Mouse (Mus musculus): Measurements from ENCODE around the gene Gjb4. TPM values are rescaled to one million over a fixed set of nuclear protein-coding genes. Genes with fewer than 3 reads are reported as not detected.

The Gjb4 gene
- polyA plus RNA-seq, 1 experiment from 2014 or later = 0.39 TPM

- Histone ChIP-seq H3K9me3 (ENCODE audit: control insufficient read depth, low read length) (no peaks in the 10 kb centered on the region), H3K36me3 (ENCODE audit: control insufficient read depth, insufficient read depth, low read length) (no peaks in the 10 kb centered on the region), H3K9ac (ENCODE audit: low read depth, low read length) (no peak overlapping the region), H3K4me1 (replicated peaks; ENCODE audit: control insufficient read depth, insufficient read depth, low read length) (peaks cover 7% of the 10 kb centered on the region; the same call in 1 of the 2 replicates), H3K27ac (ENCODE audit: low read depth, low read length) (no peak overlapping the region), H3K4me3 (ENCODE audit: low read depth, low read length) (no peak overlapping the region), H3K27me3 (ENCODE audit: control insufficient read depth, insufficient read depth, low read length) (peaks cover 18% of the 10 kb centered on the region), H3K4me2 (replicated peaks; ENCODE audit: low read depth, low read length) (no peak overlapping the region)
- DNase-seq (ENCODE audit: low spot score) = no peak
- ATAC-seq (ENCODE audit: low FRiP score) = no peak
- WGBS = 48% methylated on average over 5 of the region's 5 CpGs
Measured at GRCm38 (mm10) chr4:127334870-127335504, 18.9 kb downstream of the Gjb4 start.

- ATAC-seq (ENCODE audit: low FRiP score) (no peak), DNase-seq (ENCODE audit: low spot score) (peak; percentile 39)
- no peak overlapping the region for H3K4me3 ChIP-seq (ENCODE audit: low read depth, low read length)
- no peak overlapping the region for H3K27ac ChIP-seq (ENCODE audit: low read depth, low read length)
- H3K4me1 ChIP-seq (replicated peaks; ENCODE audit: control insufficient read depth, insufficient read depth, low read length) = peaks cover 11% of the 10 kb centered on the region; the same call in 1 of the 2 replicates
- no peaks in the 10 kb centered on the region for H3K36me3 ChIP-seq (ENCODE audit: control insufficient read depth, insufficient read depth, low read length)
- peaks cover 26% of the 10 kb centered on the region for H3K27me3 ChIP-seq (ENCODE audit: control insufficient read depth, insufficient read depth, low read length)
- H3K9ac ChIP-seq (ENCODE audit: low read depth, low read length) = no peak overlapping the region
- WGBS = 16% methylated on average over 13 of the region's 13 CpGs
- no peak overlapping the region for H3K4me2 ChIP-seq (replicated peaks; ENCODE audit: low read depth, low read length)
- H3K9me3 ChIP-seq (ENCODE audit: control insufficient read depth, low read length) = no peaks in the 10 kb centered on the region
Measured at GRCm38 (mm10) chr4:127331171-127331570, 22.7 kb downstream of the Gjb4 start.

GRCm38 (mm10) chr4:127330181-127331100, 23.4 kb downstream of the Gjb4 start, which contains the start of gene Gjb3:
Gene Gjb3, minus strand, starts transcription at chr4:127330844.
- ATAC-seq (ENCODE audit: low FRiP score) = no peak
- Histone ChIP-seq H3K36me3 (ENCODE audit: control insufficient read depth, insufficient read depth, low read length) (no peaks in the 10 kb centered on the region), H3K4me1 (replicated peaks; ENCODE audit: control insufficient read depth, insufficient read depth, low read length) (peaks cover 11% of the 10 kb centered on the region; the same call in 1 of the 2 replicates), H3K9ac (ENCODE audit: low read depth, low read length) (no peak within 1 kb of the TSS), H3K9me3 (ENCODE audit: control insufficient read depth, low read length) (no peaks in the 10 kb centered on the region), H3K4me3 (ENCODE audit: low read depth, low read length) (peak within 1 kb of the TSS; percentile 18), H3K27ac (ENCODE audit: low read depth, low read length) (no peak within 1 kb of the TSS), H3K27me3 (ENCODE audit: control insufficient read depth, insufficient read depth, low read length) (peaks cover 26% of the 10 kb centered on the region), H3K4me2 (replicated peaks; ENCODE audit: low read depth, low read length) (peak within 1 kb of the TSS; percentile 33)
- peak; percentile 52 for DNase-seq (ENCODE audit: low spot score)
- WGBS = 2% methylated on average over 46 of the region's 49 CpGs

GRCm38 (mm10) chr4:127329751-127330150, 24.1 kb downstream of the Gjb4 start:
- H3K4me1 ChIP-seq (replicated peaks; ENCODE audit: control insufficient read depth, insufficient read depth, low read length) = peaks cover 11% of the 10 kb centered on the region; the same call in 1 of the 2 replicates
- no peak for ATAC-seq (ENCODE audit: low FRiP score)
- no peak overlapping the region for H3K9ac ChIP-seq (ENCODE audit: low read depth, low read length)

GRCm38 (mm10) chr4:127329046-127329445, 24.8 kb downstream of the Gjb4 start:
- 16% methylated on average over 3 of the region's 3 CpGs for WGBS
- peaks cover 11% of the 10 kb centered on the region; the same call in 1 of the 2 replicates for H3K4me1 ChIP-seq (replicated peaks; ENCODE audit: control insufficient read depth, insufficient read depth, low read length)
- DNase-seq (ENCODE audit: low spot score) = peak; percentile 39
- no peak overlapping the region for H3K4me2 ChIP-seq (replicated peaks; ENCODE audit: low read depth, low read length)
- H3K27me3 ChIP-seq (ENCODE audit: control insufficient read depth, insufficient read depth, low read length) = peaks cover 23% of the 10 kb centered on the region
- no peaks in the 10 kb centered on the region for H3K36me3 ChIP-seq (ENCODE audit: control insufficient read depth, insufficient read depth, low read length)
- no peaks in the 10 kb centered on the region for H3K9me3 ChIP-seq (ENCODE audit: control insufficient read depth, low read length)
- no peak for ATAC-seq (ENCODE audit: low FRiP score)
- no peak overlapping the region for H3K4me3 ChIP-seq (ENCODE audit: low read depth, low read length)
- H3K27ac ChIP-seq (ENCODE audit: low read depth, low read length) = no peak overlapping the region
- no peak overlapping the region for H3K9ac ChIP-seq (ENCODE audit: low read depth, low read length)

More at GRCm38 (mm10) chr4:127329751-127330150, 24.1 kb downstream of the Gjb4 start:
- Histone ChIP-seq H3K36me3 (ENCODE audit: control insufficient read depth, insufficient read depth, low read length) (no peaks in the 10 kb centered on the region), H3K4me3 (ENCODE audit: low read depth, low read length) (peak overlapping the region; percentile 18), H3K27ac (ENCODE audit: low read depth, low read length) (no peak overlapping the region), H3K27me3 (ENCODE audit: control insufficient read depth, insufficient read depth, low read length) (peaks cover 26% of the 10 kb centered on the region), H3K9me3 (ENCODE audit: control insufficient read depth, low read length) (no peaks in the 10 kb centered on the region), H3K4me2 (replicated peaks; ENCODE audit: low read depth, low read length) (peak overlapping the region; percentile 33)
- DNase-seq (ENCODE audit: low spot score) = no peak
- 3% methylated on average over 13 of the region's 13 CpGs for WGBS

GRCm38 (mm10) chr4:127328378-127328777, 25.5 kb downstream of the Gjb4 start:
- no peaks in the 10 kb centered on the region for H3K36me3 ChIP-seq (ENCODE audit: control insufficient read depth, insufficient read depth, low read length)
- H3K9ac ChIP-seq (ENCODE audit: low read depth, low read length) = no peak overlapping the region
- no peak overlapping the region for H3K4me2 ChIP-seq (replicated peaks; ENCODE audit: low read depth, low read length)
- DNase-seq (ENCODE audit: low spot score) (no peak), ATAC-seq (ENCODE audit: low FRiP score) (no peak)
- peaks cover 11% of the 10 kb centered on the region; the same call in 1 of the 2 replicates for H3K4me1 ChIP-seq (replicated peaks; ENCODE audit: control insufficient read depth, insufficient read depth, low read length)
- WGBS = 74% methylated on average over 7 of the region's 7 CpGs
- peaks cover 23% of the 10 kb centered on the region for H3K27me3 ChIP-seq (ENCODE audit: control insufficient read depth, insufficient read depth, low read length)
- H3K9me3 ChIP-seq (ENCODE audit: control insufficient read depth, low read length) = no peaks in the 10 kb centered on the region
- H3K4me3 ChIP-seq (ENCODE audit: low read depth, low read length) = no peak overlapping the region
- H3K27ac ChIP-seq (ENCODE audit: low read depth, low read length) = no peak overlapping the region

GRCm38 (mm10) chr4:127327749-127328148, 26.1 kb downstream of the Gjb4 start:
- ATAC-seq (ENCODE audit: low FRiP score) = no peak
- no peak for DNase-seq (ENCODE audit: low spot score)
- Histone ChIP-seq H3K27ac (ENCODE audit: low read depth, low read length) (no peak overlapping the region), H3K9ac (ENCODE audit: low read depth, low read length) (no peak overlapping the region), H3K36me3 (ENCODE audit: control insufficient read depth, insufficient read depth, low read length) (no peaks in the 10 kb centered on the region), H3K9me3 (ENCODE audit: control insufficient read depth, low read length) (no peaks in the 10 kb centered on the region), H3K4me3 (ENCODE audit: low read depth, low read length) (no peak overlapping the region), H3K4me2 (replicated peaks; ENCODE audit: low read depth, low read length) (no peak overlapping the region), H3K27me3 (ENCODE audit: control insufficient read depth, insufficient read depth, low read length) (peaks cover 21% of the 10 kb centered on the region), H3K4me1 (replicated peaks; ENCODE audit: control insufficient read depth, insufficient read depth, low read length) (peaks cover 9% of the 10 kb centered on the region; the same call in 1 of the 2 replicates)
- WGBS = 82% methylated on average over 6 of the region's 6 CpGs

- peaks cover 9% of the 10 kb centered on the region; the same call in 1 of the 2 replicates for H3K4me1 ChIP-seq (replicated peaks; ENCODE audit: control insufficient read depth, insufficient read depth, low read length)
- no peak overlapping the region for H3K27ac ChIP-seq (ENCODE audit: low read depth, low read length)
- no peak overlapping the region for H3K4me3 ChIP-seq (ENCODE audit: low read depth, low read length)
- DNase-seq (ENCODE audit: low spot score) (no peak), ATAC-seq (ENCODE audit: low FRiP score) (no peak)
- 68% methylated on average over 7 of the region's 7 CpGs for WGBS
- H3K27me3 ChIP-seq (ENCODE audit: control insufficient read depth, insufficient read depth, low read length) = peaks cover 21% of the 10 kb centered on the region
- no peaks in the 10 kb centered on the region for H3K36me3 ChIP-seq (ENCODE audit: control insufficient read depth, insufficient read depth, low read length)
- H3K9ac ChIP-seq (ENCODE audit: low read depth, low read length) = no peak overlapping the region
- H3K4me2 ChIP-seq (replicated peaks; ENCODE audit: low read depth, low read length) = no peak overlapping the region
- H3K9me3 ChIP-seq (ENCODE audit: control insufficient read depth, low read length) = no peaks in the 10 kb centered on the region
Measured at GRCm38 (mm10) chr4:127327258-127327657, 26.6 kb downstream of the Gjb4 start.
